ENCODE assay signal across 10 mouse cellular contexts in genomic region chr17:44350949-44351244, GRCm38 (mm10).
A peak's percentile ranks its signal among the peaks of the same experiment; 100 is the strongest.
DNase-seq lines count a peak whose midpoint lies in the region; ATAC-seq lines count a peak whose summit lies in the region.
"Had no signal": no experiment of that assay in that cellular context is flagged by ENCODE, and none has a peak within 500 bp of the region (broad histone marks: within the 10 kb centered on the region; RNA-seq: fewer than 3 reads in every experiment).

No protein-coding gene starts in this region.

- H3K27me3 ChIP-seq in intestine, embryonic 14.5 days (replicated peaks; ENCODE audit: control insufficient read depth, insufficient read depth, low read length) = no peaks in the 10 kb centered on the region
- H3K27me3 ChIP-seq in intestine, embryonic 15.5 days (replicated peaks) = no peaks in the 10 kb centered on the region
- no peaks in the 10 kb centered on the region for H3K27me3 ChIP-seq in embryonic facial prominence, embryonic 12.5 days
- H3K27me3 ChIP-seq in limb, embryonic 13.5 days = 0 out of 2 replicates have a peak, but pooled peaks cover 7% of the 10 kb centered on the region
- H3K27me3 ChIP-seq: midbrain, embryonic 12.5 days had no signal

- H3K4me1 ChIP-seq in intestine, embryonic 14.5 days (replicated peaks; ENCODE audit: control insufficient read depth, insufficient read depth, low read length) = no peaks in the 10 kb centered on the region
- H3K4me1 ChIP-seq in intestine, embryonic 15.5 days (replicated peaks) = no peaks in the 10 kb centered on the region
- 0 out of 2 replicates have a peak, but pooled peaks cover 10% of the 10 kb centered on the region for H3K4me1 ChIP-seq in embryonic facial prominence, embryonic 12.5 days
- H3K4me1 ChIP-seq in limb, embryonic 13.5 days = peaks cover 12% of the 10 kb centered on the region

- no peak overlapping the region for H3K4me3 ChIP-seq in intestine, embryonic 14.5 days (ENCODE audit: low read depth, low read length)
- H3K4me3 ChIP-seq in intestine, embryonic 15.5 days (replicated peaks) = no peak overlapping the region
- H3K4me3 ChIP-seq in embryonic facial prominence, embryonic 12.5 days = no peak overlapping the region
- no peak overlapping the region for H3K4me3 ChIP-seq in limb, embryonic 13.5 days
- H3K4me3 ChIP-seq: hindbrain, embryonic 13.5 days; midbrain, embryonic 12.5 days had no signal

- no peaks in the 10 kb centered on the region for H3K36me3 ChIP-seq in intestine, embryonic 14.5 days (ENCODE audit: control insufficient read depth, insufficient read depth, low read length)
- H3K36me3 ChIP-seq in intestine, embryonic 15.5 days = no peaks in the 10 kb centered on the region
- H3K36me3 ChIP-seq in embryonic facial prominence, embryonic 12.5 days = no peaks in the 10 kb centered on the region
- H3K36me3 ChIP-seq in limb, embryonic 13.5 days = no peaks in the 10 kb centered on the region
- H3K36me3 ChIP-seq: hindbrain, embryonic 13.5 days; midbrain, embryonic 12.5 days had no signal

- no peak overlapping the region for H3K9ac ChIP-seq in intestine, embryonic 14.5 days (ENCODE audit: low read length)
- no peak overlapping the region for H3K9ac ChIP-seq in intestine, embryonic 15.5 days
- H3K9ac ChIP-seq in embryonic facial prominence, embryonic 12.5 days = no peak overlapping the region
- H3K9ac ChIP-seq in limb, embryonic 13.5 days = no peak overlapping the region
- H3K9ac ChIP-seq: midbrain, embryonic 12.5 days had no signal

- WGBS in intestine, embryonic 14.5 days = 77% methylated on average over 4 of the region's 4 CpGs
- WGBS in intestine, embryonic 15.5 days = 74% methylated on average over 4 of the region's 4 CpGs
- WGBS in embryonic facial prominence, embryonic 12.5 days = 82% methylated on average over 4 of the region's 4 CpGs
- WGBS in limb, embryonic 13.5 days = 92% methylated on average over 4 of the region's 4 CpGs

- H3K4me2 ChIP-seq in intestine, embryonic 14.5 days (ENCODE audit: low read length) = peak overlapping the region; percentile 34; the same call in 1 of the 2 replicates
- no peak overlapping the region; the same call in 1 of the 2 replicates for H3K4me2 ChIP-seq in intestine, embryonic 15.5 days (replicated peaks)
- peak overlapping the region; percentile 27; the same call in 1 of the 2 replicates for H3K4me2 ChIP-seq in embryonic facial prominence, embryonic 12.5 days (replicated peaks)
- H3K4me2 ChIP-seq in limb, embryonic 13.5 days (replicated peaks) = peak overlapping the region; percentile 51
- H3K4me2 ChIP-seq: midbrain, embryonic 12.5 days had no signal

- DNase-seq in intestine, embryonic 14.5 days (ENCODE audit: low spot score) = no peak
- peak; percentile 19 for DNase-seq in Muller cell, postnatal 12 days (ENCODE audit: inconsistent ontology term)
- DNase-seq in retina, postnatal 1 day = no peak
- DNase-seq: right cerebral cortex, adult 18-20 months had no signal

- no peaks in the 10 kb centered on the region for H3K9me3 ChIP-seq in intestine, embryonic 14.5 days (ENCODE audit: control insufficient read depth, low read length)
- H3K9me3 ChIP-seq in intestine, embryonic 15.5 days = no peaks in the 10 kb centered on the region
- H3K9me3 ChIP-seq in embryonic facial prominence, embryonic 12.5 days = no peaks in the 10 kb centered on the region
- no peaks in the 10 kb centered on the region for H3K9me3 ChIP-seq in limb, embryonic 13.5 days
- H3K9me3 ChIP-seq: hindbrain, embryonic 13.5 days; midbrain, embryonic 12.5 days had no signal

- H3K27ac ChIP-seq in intestine, embryonic 14.5 days (ENCODE audit: low read depth) = no peak overlapping the region
- no peak overlapping the region for H3K27ac ChIP-seq in intestine, embryonic 15.5 days
- no peak overlapping the region for H3K27ac ChIP-seq in embryonic facial prominence, embryonic 12.5 days
- H3K27ac ChIP-seq in limb, embryonic 13.5 days = no peak overlapping the region
- H3K27ac ChIP-seq: hindbrain, embryonic 13.5 days; midbrain, embryonic 12.5 days had no signal

- ATAC-seq in intestine, embryonic 14.5 days (replicated peaks; ENCODE audit: low FRiP score, low TSS enrichment, low read depth) = no peak
- no peak; the same call in 1 of the 2 replicates for ATAC-seq in intestine, embryonic 15.5 days
- ATAC-seq in embryonic facial prominence, embryonic 12.5 days (ENCODE audit: insufficient number of reproducible peaks, insufficient read depth, low FRiP score, low TSS enrichment) = no peak
- ATAC-seq in limb, embryonic 13.5 days (ENCODE audit: low FRiP score, low read depth) = no peak
- ATAC-seq in inflammation-experienced regulatory T-cells, adult 6 months = no peak
